Comparison of ENCODE assay signal across 12 mouse cellular contexts in genomic region chr5:143638516-143639270, GRCm38 (mm10). TPM values are rescaled to one million over a fixed set of nuclear protein-coding genes. Genes with fewer than 3 reads are reported as not detected.
A peak's percentile ranks its signal among the peaks of the same experiment; 100 is the strongest.
DNase-seq lines count a peak whose midpoint lies in the region; ATAC-seq and TF ChIP-seq lines count a peak whose summit lies in the region.
"Had no signal": no experiment of that assay in that cellular context is flagged by ENCODE, and none has a peak within 500 bp of the region (broad histone marks: within the 10 kb centered on the region; RNA-seq: fewer than 3 reads in every experiment).

No protein-coding gene starts in this region.

- H3K79me2 ChIP-seq in MEL (ENCODE audit: control insufficient read depth, insufficient read depth, low read length, poor library complexity), result peaks cover 47% of the 10 kb centered on the region

- peak overlapping the region; percentile 86 for H3K27ac ChIP-seq in kidney, embryonic 16.5 days (ENCODE audit: low read length)
- peak overlapping the region; percentile 96 for H3K27ac ChIP-seq in MEL (ENCODE audit: control insufficient read depth, low read depth, low read length)
- peak overlapping the region; percentile 76 for H3K27ac ChIP-seq in embryonic facial prominence, embryonic 13.5 days
- H3K27ac ChIP-seq in liver, embryonic 14.5 days, result peak overlapping the region; percentile 70
- H3K27ac ChIP-seq in hindbrain, embryonic 11.5 days (ENCODE audit: low read depth, low read length), result no peak overlapping the region
- H3K27ac ChIP-seq: macrophage had no signal

- no peaks in the 10 kb centered on the region for H3K27me3 ChIP-seq in kidney, embryonic 16.5 days (ENCODE audit: insufficient read depth, low read length)
- H3K27me3 ChIP-seq in MEL (ENCODE audit: control insufficient read depth in 1 of 2, insufficient read depth in 2 of 2, low read length in 2 of 2), result no peaks in the 10 kb centered on the region
- no peaks in the 10 kb centered on the region for H3K27me3 ChIP-seq in embryonic facial prominence, embryonic 13.5 days
- no peaks in the 10 kb centered on the region for H3K27me3 ChIP-seq in liver, embryonic 14.5 days (ENCODE audit: control insufficient read depth, insufficient read depth, low read length)
- no peaks in the 10 kb centered on the region for H3K27me3 ChIP-seq in hindbrain, embryonic 11.5 days (ENCODE audit: control insufficient read depth, insufficient read depth, low read length)
- H3K27me3 ChIP-seq: Patski had no signal

- H3K4me2 ChIP-seq in kidney, embryonic 16.5 days (replicated peaks; ENCODE audit: low read depth, low read length), result peak overlapping the region; percentile 29; the same call in 1 of the 2 replicates
- peak overlapping the region; percentile 37 for H3K4me2 ChIP-seq in embryonic facial prominence, embryonic 13.5 days
- H3K4me2 ChIP-seq in liver, embryonic 14.5 days (ENCODE audit: low read depth), result peak overlapping the region; percentile 43
- no peak overlapping the region for H3K4me2 ChIP-seq in hindbrain, embryonic 11.5 days (replicated peaks; ENCODE audit: low read depth, low read length)

- H3K4me1 ChIP-seq in kidney, embryonic 16.5 days (ENCODE audit: insufficient read depth, low read length), result peaks cover 77% of the 10 kb centered on the region
- peaks cover 29 to 49% of the 10 kb centered on the region in 2 experiments for H3K4me1 ChIP-seq in MEL (ENCODE audit: control insufficient read depth in 1 of 2, insufficient read depth in 2 of 2, low read length in 2 of 2)
- peaks cover 89% of the 10 kb centered on the region for H3K4me1 ChIP-seq in embryonic facial prominence, embryonic 13.5 days
- peaks cover 77% of the 10 kb centered on the region in 2 experiments for H3K4me1 ChIP-seq in liver, embryonic 14.5 days (replicated peaks; ENCODE audit: control insufficient read depth in 2 of 2, insufficient read depth in 2 of 2, low read length in 1 of 2)
- H3K4me1 ChIP-seq in hindbrain, embryonic 11.5 days (replicated peaks; ENCODE audit: control insufficient read depth, insufficient read depth, low read length), result no peaks in the 10 kb centered on the region

- H3K9ac ChIP-seq in kidney, embryonic 16.5 days (replicated peaks; ENCODE audit: low read length), result no peak overlapping the region
- peak overlapping the region; percentile 1; the same call in 1 of the 2 replicates for H3K9ac ChIP-seq in MEL (ENCODE audit: control insufficient read depth, low read depth, low read length, poor library complexity, severe bottlenecking)
- H3K9ac ChIP-seq in embryonic facial prominence, embryonic 13.5 days, result 0 out of 2 replicates have a peak overlapping the region, but pooled peaks have one; percentile 2
- H3K9ac ChIP-seq in liver, embryonic 14.5 days (replicated peaks), result peak overlapping the region; percentile 38; the same call in 1 of the 2 replicates
- H3K9ac ChIP-seq in hindbrain, embryonic 11.5 days (ENCODE audit: low read depth, low read length), result no peak overlapping the region

- no peak for DNase-seq in kidney, adult 8-10 months
- peak; percentile 72 for DNase-seq in MEL (ENCODE audit: low read depth, low spot score)
- DNase-seq in liver, embryonic 14.5 days (ENCODE audit: low read depth in 3 of 3, low spot score in 3 of 3), result no peak
- DNase-seq in hindbrain, embryonic 11.5 days (ENCODE audit: low spot score), result no peak
- DNase-seq: adrenal gland, postnatal 36 days; right cerebral cortex, postnatal 25 days; thymus, postnatal 4 days had no signal

- H3K4me3 ChIP-seq in kidney, embryonic 16.5 days (ENCODE audit: low read length), result no peak overlapping the region
- H3K4me3 ChIP-seq in MEL (ENCODE audit: control insufficient read depth in 1 of 2, insufficient read depth in 1 of 2, low read depth in 2 of 2, low read length in 2 of 2), result no peak overlapping the region
- no peak overlapping the region for H3K4me3 ChIP-seq in embryonic facial prominence, embryonic 13.5 days
- no peak overlapping the region for H3K4me3 ChIP-seq in liver, embryonic 14.5 days (ENCODE audit: insufficient read depth in 1 of 2, low read depth in 2 of 2, low read length in 2 of 2)
- no peak overlapping the region for H3K4me3 ChIP-seq in hindbrain, embryonic 11.5 days (ENCODE audit: low read depth, low read length)

- no peaks in the 10 kb centered on the region for H3K36me3 ChIP-seq in kidney, embryonic 16.5 days (ENCODE audit: insufficient read depth, low read length)
- H3K36me3 ChIP-seq in MEL (ENCODE audit: control insufficient read depth in 1 of 2, insufficient read depth in 2 of 2, low read length in 2 of 2), result peaks cover 0 to 66% of the 10 kb centered on the region in 2 experiments; a peak in 2 of 4 replicates
- H3K36me3 ChIP-seq in embryonic facial prominence, embryonic 13.5 days, result no peaks in the 10 kb centered on the region
- H3K36me3 ChIP-seq in liver, embryonic 14.5 days (replicated peaks; ENCODE audit: control insufficient read depth, insufficient read depth, low read depth), result no peaks in the 10 kb centered on the region
- no peaks in the 10 kb centered on the region for H3K36me3 ChIP-seq in hindbrain, embryonic 11.5 days (ENCODE audit: control insufficient read depth, insufficient read depth, low read length)

- ATAC-seq in kidney, embryonic 16.5 days (ENCODE audit: low FRiP score, low TSS enrichment), result no peak
- 0 out of 2 replicates have a peak, but pooled peaks have one; percentile 16 for ATAC-seq in embryonic facial prominence, embryonic 13.5 days (ENCODE audit: insufficient number of reproducible peaks, insufficient read depth, low FRiP score, low TSS enrichment, low read depth)
- ATAC-seq in liver, embryonic 14.5 days (ENCODE audit: insufficient read depth), result peak; percentile 42; the same call in 1 of the 2 replicates
- ATAC-seq in frontal cortex, adult (ENCODE audit: low TSS enrichment), result no peak
- ATAC-seq in hindbrain, embryonic 11.5 days (ENCODE audit: low FRiP score), result no peak
- ATAC-seq: Patski had no signal

- TF ChIP-seq RAD21 in MEL (IDR thresholded peaks at IDR 0.05; ENCODE audit: low read depth, low read length), result no peak

- H3K9me3 ChIP-seq in kidney, embryonic 16.5 days (ENCODE audit: low read length), result no peaks in the 10 kb centered on the region
- H3K9me3 ChIP-seq in MEL (replicated peaks; ENCODE audit: insufficient read depth, low read length), result no peaks in the 10 kb centered on the region
- H3K9me3 ChIP-seq in embryonic facial prominence, embryonic 13.5 days, result no peaks in the 10 kb centered on the region
- H3K9me3 ChIP-seq in liver, embryonic 14.5 days (ENCODE audit: control insufficient read depth, low read length), result no peaks in the 10 kb centered on the region
- H3K9me3 ChIP-seq in hindbrain, embryonic 11.5 days (ENCODE audit: control insufficient read depth, low read length), result no peaks in the 10 kb centered on the region

- peak; percentile 60 to 73 for TF ChIP-seq EP300 in MEL (IDR thresholded peaks at IDR 0.05; ENCODE audit: low read depth in 1 of 2, low read length in 2 of 2)
- peak; percentile 37; the same call in 1 of the 2 replicates for TF ChIP-seq EP300 in liver, embryonic 14.5 days (IDR thresholded peaks at IDR 0.05; ENCODE audit: low read depth)

- 24% methylated on average over 7 of the region's 7 CpGs for WGBS in kidney, embryonic 16.5 days
- 33% methylated on average over 7 of the region's 7 CpGs for WGBS in embryonic facial prominence, embryonic 13.5 days
- 22% methylated on average over 7 of the region's 7 CpGs for WGBS in liver, embryonic 14.5 days (ENCODE audit: insufficient replicate concordance)
- 78% methylated on average over 7 of the region's 7 CpGs for WGBS in hindbrain, embryonic 11.5 days

- TF ChIP-seq CTCF in MEL (IDR thresholded peaks at IDR 0.05 in 2 of 3, conservative IDR thresholded peaks at IDR 0.05 in 1 of 3; ENCODE audit: control insufficient read depth in 1 of 3, insufficient read depth in 1 of 3, low read depth in 2 of 3, low read length in 3 of 3, poor library complexity in 1 of 3, severe bottlenecking in 1 of 3), result no peak
- TF ChIP-seq CTCF in liver, embryonic 14.5 days (IDR thresholded peaks at IDR 0.05; ENCODE audit: low read depth), result no peak

- TF ChIP-seq POLR2A in MEL (IDR thresholded peaks at IDR 0.05; ENCODE audit: control insufficient read depth in 1 of 2, insufficient read depth in 1 of 2, low read depth in 1 of 2, low read length in 2 of 2, poor library complexity in 1 of 2), result no peak

TF ChIP-seq in MEL, 35 proteins besides CTCF, POLR2A, EP300 and RAD21:
- no peak for TF ChIP-seq JUND (IDR thresholded peaks at IDR 0.05; ENCODE audit: low read depth, low read length)
- TF ChIP-seq GATA1 (IDR thresholded peaks at IDR 0.05; ENCODE audit: low read depth, low read length), result peak; percentile 71
- TF ChIP-seq TAL1 (IDR thresholded peaks at IDR 0.05; ENCODE audit: low read length), result no peak
- no peak for TF ChIP-seq CHD1 (IDR thresholded peaks at IDR 0.05; ENCODE audit: low read depth, low read length)
- no peak for TF ChIP-seq NRF1 (IDR thresholded peaks at IDR 0.05; ENCODE audit: insufficient read depth, low read depth, low read length, poor library complexity, severe bottlenecking)
- TF ChIP-seq ETS1 (IDR thresholded peaks at IDR 0.05; ENCODE audit: low read depth, low read length), result no peak; the same call in 1 of the 2 replicates
- no peak for TF ChIP-seq POLR2AphosphoS5 (IDR thresholded peaks at IDR 0.05; ENCODE audit: borderline replicate concordance, low read depth, low read length)
- TF ChIP-seq SIN3A (IDR thresholded peaks at IDR 0.05; ENCODE audit: low read length), result peak; percentile 36; the same call in 1 of the 2 replicates

RNA-seq across cellular contexts. Expression of gene Cyth3, which starts 16.4 kb away (rescaled TPM):
- 79.2 and 81.3 TPM in 2 replicates for polyA plus RNA-seq in kidney, embryonic 16.5 days (2015; fragmentation: Nextera tagmentation; extraction: Ambion mirVana)
- total RNA-seq in MEL (2012; rRNA removed), result 32.8 and 41.1 TPM in 2 replicates
- polyA plus RNA-seq in MEL (2012; ENCODE audit: insufficient read depth in 1 of 2, insufficient read length in 2 of 2, low read depth in 1 of 2, low replicate concordance in 2 of 2, missing spikeins in 1 of 2), result 10 to 100 TPM in 1 of 2 experiments, not detected in 1; 44.9 TPM
- 48.4 and 51.3 TPM in 2 replicates for polyA plus RNA-seq in embryonic facial prominence, embryonic 13.5 days (2015; fragmentation: Nextera tagmentation; extraction: Ambion mirVana)
- 20.7 and 24.1 TPM in 2 replicates for polyA plus RNA-seq in liver, embryonic 14.5 days (2012; rRNA removed)
- polyA plus RNA-seq in liver, embryonic 14.5 days (2014; fragmentation: Nextera tagmentation; extraction: Ambion mirVana), result 28.1 and 33.5 TPM in 2 replicates
- polyA plus RNA-seq in hindbrain, embryonic 11.5 days (2014; fragmentation: Nextera tagmentation; extraction: Ambion mirVana), result 30.3 and 33.4 TPM in 2 replicates

Comparison
In these comparisons a context has a peak if more than half of its experiments do, and no peak if none do; other contexts are left out.
1. ATAC-seq: peak in embryonic facial prominence, embryonic 13.5 days (single experiment) and liver, embryonic 14.5 days (single experiment); none in kidney, embryonic 16.5 days (single experiment), frontal cortex, adult (single experiment) and hindbrain, embryonic 11.5 days (single experiment).
2. H3K9ac ChIP-seq: peak in MEL (single experiment), embryonic facial prominence, embryonic 13.5 days (single experiment) and liver, embryonic 14.5 days (single experiment); none in kidney, embryonic 16.5 days (single experiment) and hindbrain, embryonic 11.5 days (single experiment).